Mouse (Mus musculus) heart, adult 2 months (tissue): ENCODE measurements at regions not wholly inside any gene's neighbourhood (a gene's known extent, or its start where the extent isn't known, plus 50 kb on each side); places are given as distances from the start of the nearest gene placed in this dataset.

ENCODE experiments used
- CTCF ChIP-seq: fragments of 200-600 bp; IDR thresholded peaks from 2 replicates; pipeline ENCODE4 v1.8.1; 2022; ENCODE audit warnings: antibody characterized with exemption, mild to moderate bottlenecking, moderate library complexity
- POLR2A ChIP-seq: fragments of 200-500 bp; IDR thresholded peaks from 2 replicates; pipeline ENCODE4 v1.6.1; 2011; ENCODE audit warnings: mild to moderate bottlenecking, low read depth, low read length, control low read depth; ENCODE audit not compliant: insufficient read depth

DNA sequence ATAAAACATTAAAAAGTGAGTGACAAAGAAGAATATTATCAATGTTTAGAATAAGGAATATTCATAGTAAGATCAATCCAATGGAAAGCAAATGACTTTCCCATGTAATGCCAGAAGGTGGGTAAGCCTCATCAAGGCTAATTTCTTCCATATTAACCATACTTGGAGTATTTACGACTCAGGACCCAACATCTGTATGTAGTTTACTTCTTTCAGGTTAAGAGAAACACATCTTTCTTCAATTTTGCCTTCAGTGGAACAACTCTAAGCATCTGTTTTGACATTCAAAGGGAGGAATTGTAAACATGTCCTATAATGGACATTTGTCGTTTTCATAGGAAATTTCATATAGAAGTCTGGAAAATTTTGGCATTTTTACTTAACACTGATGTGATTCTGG is 1047.8 kb upstream of the Gm7489 start:
- TF ChIP-seq POLR2A (no peak), CTCF (no peak)
